Mouse (Mus musculus) adrenal gland, postnatal 4 days (tissue): ENCODE measurements around the gene Dnajb13. TPM values are rescaled to one million over a fixed set of nuclear protein-coding genes. Genes with fewer than 3 reads are reported as not detected.

Source experiments
- DNase-seq, 2 experiments: peaks; one replicate each; pipeline ENCODE4 v3.0.0; 2021 to 2022; ENCODE audit warnings: low spot score in 2 of 2, mixed read lengths in 2 of 2
- long read RNA-seq, 2 experiments: library from polyadenylated mRNA; stranded (forward); transcript quantifications; one replicate each; pipeline ENCODE4 v2.0.0; 2021
- total RNA-seq, 2 experiments: library from RNA; stranded (reverse); gene quantifications; 2 replicates each; pipeline ENCODE4 v1.2.3; 2021

Gene Dnajb13
- under 1 TPM in 1 of 2 experiments, not detected in 1; 0.23 TPM for total RNA-seq
- long read RNA-seq, experiment 1, result 0 reads
- long read RNA-seq, experiment 2, result 0 reads

- no peak for DNase-seq
Measured at GRCm38 (mm10) chr7:100514573-100514972, at the start of gene Dnajb13. Gene Dnajb13, minus strand, starts transcription at chr7:100514960.

- no peak for DNase-seq
Measured at GRCm38 (mm10) chr7:100561861-100562587, 47.3 kb upstream of the Dnajb13 start.

GRCm38 (mm10) chr7:100559331-100559730 lies 44.6 kb upstream of the Dnajb13 start:
- no peak for DNase-seq

- DNase-seq, result no peak
Measured at GRCm38 (mm10) chr7:100557241-100557640, 42.5 kb upstream of the Dnajb13 start.

- DNase-seq, result no peak
Measured at GRCm38 (mm10) chr7:100555431-100555951, 40.7 kb upstream of the Dnajb13 start.

- no peak for DNase-seq
Measured at GRCm38 (mm10) chr7:100554939-100555338, 40.2 kb upstream of the Dnajb13 start.

GRCm38 (mm10) chr7:100550338-100551007 lies 35.7 kb upstream of the Dnajb13 start:
- DNase-seq, result no peak

GRCm38 (mm10) chr7:100549796-100550195 lies 35.0 kb upstream of the Dnajb13 start:
- DNase-seq, result no peak

- DNase-seq, result peak in 1 of 2 experiments; percentile 12
Measured at GRCm38 (mm10) chr7:100547631-100548030, 32.9 kb upstream of the Dnajb13 start.

- DNase-seq, result no peak
Measured at GRCm38 (mm10) chr7:100544437-100544836, 29.7 kb upstream of the Dnajb13 start.

- DNase-seq, result no peak
Measured at GRCm38 (mm10) chr7:100539516-100539915, 24.8 kb upstream of the Dnajb13 start.

GRCm38 (mm10) chr7:100537519-100537902 lies 22.8 kb upstream of the Dnajb13 start:
- no peak for DNase-seq

- DNase-seq, result peak; percentile 42 to 72
Measured at GRCm38 (mm10) chr7:100536804-100537518, 22.2 kb upstream of the Dnajb13 start, which contains the start of gene Coa4. Gene Coa4, plus strand, starts transcription at chr7:100537071.

- no peak for DNase-seq
Measured at GRCm38 (mm10) chr7:100535831-100536230, 21.1 kb upstream of the Dnajb13 start.

- no peak for DNase-seq
Measured at GRCm38 (mm10) chr7:100534216-100534615, 19.5 kb upstream of the Dnajb13 start.

GRCm38 (mm10) chr7:100533503-100533902 lies 18.7 kb upstream of the Dnajb13 start:
- no peak for DNase-seq

GRCm38 (mm10) chr7:100530766-100531165 lies 16.0 kb upstream of the Dnajb13 start:
- no peak for DNase-seq

- DNase-seq, result no peak
Measured at GRCm38 (mm10) chr7:100524669-100525068, 9.9 kb upstream of the Dnajb13 start.

GRCm38 (mm10) chr7:100522222-100522621 lies 7.5 kb upstream of the Dnajb13 start:
- no peak for DNase-seq

GRCm38 (mm10) chr7:100520663-100521285 lies 6.0 kb upstream of the Dnajb13 start:
- DNase-seq, result peak; percentile 75 to 76

- no peak for DNase-seq
Measured at GRCm38 (mm10) chr7:100520204-100520603, 5.4 kb upstream of the Dnajb13 start.
